Mouse (Mus musculus): ENCODE data around the gene Ap2s1.
"Not testable (repeated sequence)": the region's sequence is repeated elsewhere in the genome, so short reads cannot be mapped to it uniquely, and the experiment has no call there.

Gene Ap2s1

DNA sequence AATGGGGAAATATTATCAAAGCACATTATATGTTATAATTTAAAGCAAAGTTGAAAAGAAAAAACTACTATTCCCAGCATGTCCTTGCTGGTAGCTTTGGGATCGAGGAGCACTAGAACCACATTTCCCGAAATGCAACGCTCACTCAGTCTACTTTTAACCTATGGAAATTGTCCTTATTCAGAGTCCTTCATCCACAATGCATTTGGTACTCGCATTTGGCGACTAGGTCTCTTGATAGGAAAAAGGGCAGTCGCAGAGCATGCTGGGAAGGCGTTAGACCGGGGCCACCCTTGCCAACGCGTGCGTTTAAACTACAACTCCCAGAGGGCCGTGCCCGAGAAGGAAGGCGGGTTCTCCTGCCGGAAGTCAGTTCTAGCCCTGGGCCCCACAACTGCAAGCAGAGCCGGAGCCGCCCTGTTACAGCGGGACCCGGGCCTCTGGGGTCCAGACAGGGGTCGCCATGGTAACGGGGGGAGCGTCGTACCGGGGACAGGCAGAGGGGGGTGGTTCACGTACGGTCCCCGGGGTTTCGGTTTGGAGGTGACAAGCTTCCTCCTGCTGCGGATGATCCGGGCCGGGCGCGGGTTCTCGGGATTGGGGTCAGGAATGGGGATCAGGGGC lies at the start of gene Ap2s1:
Gene Ap2s1 (plus strand): TSS at position 338 of the 624 bp plus-strand sequence.
- DNase-seq (ENCODE audit: low spot score) = peak; percentile 85

GRCm38 (mm10) chr7:16689196-16689595 lies 49.0 kb upstream of the Ap2s1 start:
- no peak for DNase-seq (ENCODE audit: low spot score)

DNA sequence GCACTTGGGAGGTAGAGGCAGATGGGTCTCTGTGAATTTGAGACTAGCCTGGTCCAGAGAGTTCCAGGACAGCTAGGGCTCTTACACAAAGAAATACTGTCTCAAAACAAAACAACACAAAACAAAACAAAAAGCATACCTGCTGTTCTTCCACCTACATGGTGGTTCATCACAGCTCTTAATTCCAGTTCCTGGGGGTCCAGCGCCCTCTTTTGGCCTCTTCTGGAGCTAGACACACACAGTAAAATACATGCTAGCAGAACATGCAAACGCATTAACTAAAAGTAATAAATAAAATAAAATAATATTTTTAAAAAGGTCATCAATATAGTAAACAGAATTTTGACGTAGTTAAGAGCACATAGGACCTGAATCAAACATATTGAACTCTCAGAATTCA lies 43.2 kb upstream of the Ap2s1 start:
- no peak for DNase-seq (ENCODE audit: low spot score)

DNA sequence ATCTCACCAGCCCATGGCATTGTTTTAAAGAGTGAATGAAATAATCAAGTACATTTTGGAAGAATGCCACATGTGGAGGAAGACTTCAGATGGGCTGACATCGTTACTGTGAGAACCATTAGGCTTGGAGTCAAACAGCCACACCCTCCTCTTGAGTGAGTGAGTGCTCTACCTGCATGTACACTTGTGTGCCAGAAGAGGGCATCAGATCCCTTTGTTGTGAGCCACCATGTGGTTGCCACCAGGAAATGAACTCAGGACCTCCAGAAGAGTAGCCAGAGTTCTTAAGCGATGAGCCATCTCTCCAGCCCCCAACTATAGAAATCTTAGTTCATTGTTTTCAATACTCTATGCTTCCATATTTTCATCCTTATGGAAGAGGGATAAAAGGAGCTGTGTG lies 39.2 kb upstream of the Ap2s1 start:
- no peak for DNase-seq (ENCODE audit: low spot score)

- DNase-seq (ENCODE audit: low spot score) = no peak
These were observed 37.6 kb upstream of the Ap2s1 start for GRCm38 (mm10) chr7:16700583-16700982.

- DNase-seq (ENCODE audit: low spot score) = no peak
These were observed 31.8 kb upstream of the Ap2s1 start for GRCm38 (mm10) chr7:16706385-16706784.

DNA sequence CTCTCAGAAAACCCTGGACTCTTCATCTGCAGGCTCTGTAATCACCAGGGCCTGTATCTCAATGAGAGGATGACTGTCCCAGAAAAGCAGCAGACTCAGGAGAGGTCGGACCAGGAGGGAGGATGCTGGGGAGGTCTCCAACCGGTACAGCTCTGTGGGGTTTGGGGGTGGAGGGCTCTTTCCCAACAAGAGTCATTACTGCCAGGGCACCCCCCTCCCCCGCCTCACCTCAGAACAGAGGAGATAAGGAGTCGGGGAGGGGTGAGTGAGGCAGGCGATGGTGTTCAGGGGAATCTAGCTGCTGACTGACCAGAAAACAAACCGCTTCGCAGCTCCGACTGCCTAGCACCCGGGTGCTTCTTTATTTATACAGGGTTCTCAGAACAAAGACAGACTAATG lies 30.0 kb upstream of the Ap2s1 start:
- no peak for DNase-seq (ENCODE audit: low spot score)

- no peak for DNase-seq (ENCODE audit: low spot score)
These were observed 27.6 kb upstream of the Ap2s1 start for GRCm38 (mm10) chr7:16710604-16711003.

DNA sequence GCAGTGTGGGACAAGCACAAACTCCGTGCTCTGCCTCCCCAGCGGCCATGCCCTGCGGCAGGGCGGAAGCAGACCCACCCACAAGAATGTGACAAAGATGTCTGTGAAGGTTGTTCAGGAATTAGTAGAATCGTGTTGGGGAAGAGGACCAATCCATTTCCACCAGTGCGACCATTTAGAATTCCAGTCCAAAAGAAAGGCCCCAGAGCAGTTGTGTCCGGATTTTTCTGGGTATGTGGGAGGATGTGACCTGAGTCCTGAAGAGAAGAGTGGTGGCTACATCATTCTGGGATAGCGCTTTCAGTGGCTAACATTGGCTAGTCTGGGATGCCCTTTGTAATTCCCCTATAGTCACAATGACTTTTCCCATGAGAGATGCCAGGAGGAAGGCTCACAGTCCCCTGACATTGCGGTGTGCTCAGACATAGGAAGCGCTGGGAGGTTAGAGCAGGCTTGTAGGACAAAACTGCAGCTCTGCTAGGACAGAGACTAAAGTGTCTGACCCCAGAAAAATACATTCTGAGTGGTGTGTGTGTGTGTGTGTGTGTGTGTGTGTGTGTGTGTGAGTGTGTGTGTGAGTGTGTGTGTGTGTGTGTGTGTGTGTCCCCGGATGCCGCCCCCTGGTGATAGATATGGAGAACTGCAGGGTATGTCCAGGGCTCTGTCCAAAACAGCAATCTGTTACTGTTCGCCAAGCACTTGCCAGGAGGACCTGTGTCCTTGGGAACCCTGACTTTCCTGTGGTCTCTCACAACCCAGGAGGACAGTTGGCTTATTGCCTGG lies 25.4 kb upstream of the Ap2s1 start:
- no peak for DNase-seq (ENCODE audit: low spot score)

DNA sequence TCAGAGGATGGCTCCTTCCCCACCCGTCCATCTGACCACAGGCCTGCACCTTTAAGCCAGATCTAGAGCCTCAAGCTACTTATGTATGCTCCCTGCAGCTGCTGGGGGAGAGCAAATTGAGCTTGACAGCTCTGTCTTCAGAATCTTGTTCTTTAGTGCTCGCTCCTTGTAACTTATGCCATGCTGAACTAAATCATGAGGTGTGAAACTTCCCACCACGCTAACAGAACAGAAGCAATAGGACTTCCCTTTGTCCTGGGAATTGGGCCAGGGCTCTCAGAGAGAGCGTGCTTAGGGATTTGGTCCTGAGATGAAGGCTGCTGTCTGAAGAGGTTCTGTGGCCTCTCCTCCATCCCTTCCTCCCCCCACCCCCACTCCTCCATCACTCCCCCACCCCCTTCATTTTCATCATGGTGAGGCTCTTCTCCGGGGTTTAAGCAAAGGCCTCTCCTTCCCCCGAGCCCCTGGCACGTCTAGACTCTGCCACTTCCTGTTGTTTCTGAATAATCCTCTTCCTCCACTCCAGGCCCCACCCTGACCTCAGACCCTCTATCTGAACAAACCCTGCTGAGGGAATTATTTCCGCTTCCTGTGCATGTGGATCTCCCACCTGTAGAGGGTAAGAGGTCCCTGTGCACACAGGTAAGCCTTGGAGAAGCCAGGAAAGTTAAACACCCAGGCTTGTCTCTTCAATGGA lies 21.6 kb upstream of the Ap2s1 start:
- DNase-seq (ENCODE audit: low spot score) = not testable (repeated sequence)

- no peak for DNase-seq (ENCODE audit: low spot score)
These were observed 16.6 kb upstream of the Ap2s1 start, which contains the start of gene Ceacam9 for GRCm38 (mm10) chr7:16721629-16722028. Gene Ceacam9 (plus strand): TSS chr7:16721929.

DNA sequence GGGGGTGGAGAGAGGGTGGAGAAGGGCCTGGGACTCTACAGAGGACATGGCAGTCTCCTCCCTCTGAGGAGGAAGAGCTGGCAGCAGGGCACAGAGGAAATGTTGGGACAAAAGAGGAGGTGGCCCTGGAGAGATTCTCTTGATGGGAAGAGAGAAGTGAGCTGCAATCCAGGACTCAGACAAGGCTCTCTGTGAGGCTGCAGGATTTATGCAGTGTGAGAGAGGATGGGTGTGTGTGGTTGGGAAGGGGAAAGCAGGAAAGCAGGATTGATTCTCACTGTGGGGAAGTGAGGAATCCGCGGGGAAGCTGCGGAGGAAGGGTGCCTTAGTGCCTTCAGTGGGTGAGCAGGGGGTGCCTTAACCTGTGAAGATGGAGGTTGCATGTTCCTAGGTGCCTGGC lies 15.7 kb upstream of the Ap2s1 start:
- DNase-seq (ENCODE audit: low spot score) = not testable (repeated sequence)

DNA sequence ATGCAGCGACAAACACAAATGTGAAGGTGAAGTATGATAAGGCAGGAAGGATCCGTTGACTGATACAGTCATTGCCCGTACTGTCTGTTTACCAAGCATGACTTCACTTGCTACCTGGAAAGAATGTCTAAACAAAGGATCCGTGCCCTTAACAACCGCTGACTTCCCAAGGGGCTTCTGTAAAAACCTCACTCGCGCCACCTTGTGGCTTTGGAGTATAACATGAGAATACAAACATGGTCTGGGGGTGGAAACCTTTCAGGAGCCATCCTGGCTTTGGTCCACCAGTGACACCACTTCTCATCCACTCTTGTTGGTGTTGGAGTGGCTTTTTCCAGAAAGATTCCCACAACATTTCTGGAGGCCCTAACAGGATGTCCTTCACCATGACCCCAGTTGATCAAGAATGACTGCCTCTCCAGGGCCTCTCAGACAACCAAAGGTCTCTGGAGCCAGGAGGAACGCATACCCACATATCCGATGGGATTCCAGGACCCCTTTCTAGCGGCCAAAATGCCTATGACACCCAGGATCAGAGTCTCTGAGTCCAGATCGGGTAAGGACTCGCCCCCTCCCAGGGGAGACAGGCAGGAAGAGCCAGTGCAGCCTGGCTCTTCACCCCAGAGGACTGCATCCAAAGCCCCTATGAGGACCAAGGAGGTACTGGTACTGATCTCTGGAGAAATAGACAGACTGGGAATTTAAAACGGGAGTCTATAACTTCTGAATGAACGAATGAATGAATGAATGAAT lies 9.4 kb upstream of the Ap2s1 start:
- peak; percentile 51 for DNase-seq (ENCODE audit: low spot score)

DNA sequence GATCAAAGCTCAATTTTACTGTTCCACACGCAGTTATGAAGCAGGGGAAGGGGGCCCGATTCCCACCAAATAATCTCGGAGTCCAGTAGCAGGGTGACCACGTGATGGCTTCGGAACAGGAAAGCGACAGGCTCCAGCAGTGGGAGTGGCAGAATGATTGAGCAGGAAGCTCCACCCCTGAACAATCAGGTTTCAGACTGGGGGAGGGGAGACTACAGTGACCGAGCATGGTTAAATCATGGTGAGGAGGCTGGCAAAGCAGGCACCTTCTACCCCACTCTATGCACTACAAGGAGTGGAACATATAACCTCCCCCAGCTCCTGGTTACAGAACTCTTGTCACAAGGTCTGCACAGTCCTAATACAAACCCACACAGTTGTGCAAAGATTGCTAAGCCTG lies 8.6 kb upstream of the Ap2s1 start:
- DNase-seq (ENCODE audit: low spot score) = not testable (repeated sequence)

DNA sequence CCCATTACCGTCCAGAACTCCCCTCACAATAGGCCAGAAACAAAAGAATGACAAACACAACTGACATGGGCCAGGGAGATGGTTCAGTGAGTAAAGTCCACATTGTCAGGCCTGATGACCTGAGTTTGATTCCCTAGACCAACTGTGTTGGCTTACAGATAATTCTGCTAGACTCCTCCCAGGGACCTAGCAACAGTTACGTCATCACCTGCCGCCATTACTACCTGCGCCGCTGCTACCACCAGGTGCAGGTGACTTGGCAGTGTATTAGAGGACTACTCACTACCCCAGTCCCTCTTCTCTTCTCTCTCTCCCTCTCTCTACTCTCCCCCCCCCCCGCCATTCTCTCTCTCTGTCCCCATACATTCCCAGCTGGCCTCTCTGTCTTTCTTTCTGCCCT lies 7.4 kb upstream of the Ap2s1 start:
- DNase-seq (ENCODE audit: low spot score) = no peak

- DNase-seq (ENCODE audit: low spot score) = no peak
These were observed 6.3 kb upstream of the Ap2s1 start for GRCm38 (mm10) chr7:16731893-16732422.

DNA sequence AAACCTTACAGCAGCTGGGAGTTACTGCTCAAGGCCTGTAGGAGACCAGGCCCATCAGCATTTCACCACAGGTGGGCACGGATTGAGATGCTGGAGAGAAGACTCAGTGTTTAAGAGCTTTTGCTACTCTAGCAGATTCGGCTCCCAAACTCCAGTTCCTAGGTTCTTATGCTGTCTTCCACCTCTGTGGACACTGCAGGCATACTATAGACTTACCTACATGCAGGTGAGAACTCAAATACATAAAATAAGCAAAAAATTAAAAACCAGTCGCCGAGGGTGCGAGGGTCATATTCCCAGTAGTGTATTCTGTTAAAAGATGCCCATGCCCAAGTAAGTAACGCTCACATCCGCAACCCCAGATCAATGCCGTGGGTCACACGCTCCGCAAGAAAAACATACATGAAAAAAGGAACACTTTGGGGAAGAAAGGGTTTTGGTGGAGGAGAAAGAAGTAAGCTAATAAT lies 571 bp upstream of the Ap2s1 start:
- DNase-seq (ENCODE audit: low spot score) = no peak

DNA sequence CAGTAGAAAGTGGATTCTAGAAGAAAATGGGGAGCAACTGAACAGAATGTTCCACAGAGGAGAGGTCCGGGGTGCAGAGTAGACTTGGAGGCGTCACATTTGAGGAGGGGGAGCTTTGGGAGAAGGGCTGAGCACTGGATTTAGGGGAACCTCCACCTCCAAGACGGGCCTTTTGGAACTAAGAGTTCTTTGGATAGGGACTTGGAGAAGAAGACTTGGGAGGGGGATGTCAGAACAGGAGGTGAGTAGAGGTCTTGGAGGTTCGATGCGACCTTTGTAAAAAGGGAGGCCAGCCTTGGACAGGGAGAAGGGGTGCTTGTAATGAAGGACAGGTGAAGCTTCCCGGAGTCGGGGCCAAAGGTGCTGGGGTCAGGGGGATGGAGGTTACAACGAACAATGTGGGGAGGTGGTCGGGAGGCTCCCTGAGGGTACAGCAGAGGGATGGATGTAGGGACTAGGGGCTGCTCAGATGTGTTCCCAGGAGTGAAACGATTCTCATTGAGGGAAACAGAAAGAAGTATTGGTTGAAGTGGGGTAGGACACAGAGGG lies 920 bp downstream of the Ap2s1 start:
- DNase-seq (ENCODE audit: low spot score) = no peak

GRCm38 (mm10) chr7:16745373-16745772 lies 7.2 kb downstream of the Ap2s1 start:
- DNase-seq (ENCODE audit: low spot score) = no peak

DNA sequence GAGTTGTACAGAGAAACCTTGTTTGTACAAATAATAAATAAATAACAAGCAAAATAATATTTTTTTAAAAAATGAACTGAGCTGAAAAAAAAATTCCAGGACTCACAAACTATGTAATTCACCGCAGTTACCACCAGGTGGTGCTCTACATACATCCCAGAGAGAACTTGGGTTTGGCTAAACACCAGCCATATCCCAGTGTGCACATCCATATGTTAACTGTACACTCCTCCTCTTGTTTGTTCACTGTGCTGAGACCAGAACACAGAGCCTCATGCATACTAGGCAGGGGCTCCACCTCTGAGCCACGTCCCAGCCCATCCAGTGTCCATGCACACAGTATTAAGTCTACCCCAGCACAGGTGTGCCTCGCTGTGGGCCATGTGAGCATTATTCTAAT lies 7.9 kb downstream of the Ap2s1 start:
- DNase-seq (ENCODE audit: low spot score) = no peak

DNA sequence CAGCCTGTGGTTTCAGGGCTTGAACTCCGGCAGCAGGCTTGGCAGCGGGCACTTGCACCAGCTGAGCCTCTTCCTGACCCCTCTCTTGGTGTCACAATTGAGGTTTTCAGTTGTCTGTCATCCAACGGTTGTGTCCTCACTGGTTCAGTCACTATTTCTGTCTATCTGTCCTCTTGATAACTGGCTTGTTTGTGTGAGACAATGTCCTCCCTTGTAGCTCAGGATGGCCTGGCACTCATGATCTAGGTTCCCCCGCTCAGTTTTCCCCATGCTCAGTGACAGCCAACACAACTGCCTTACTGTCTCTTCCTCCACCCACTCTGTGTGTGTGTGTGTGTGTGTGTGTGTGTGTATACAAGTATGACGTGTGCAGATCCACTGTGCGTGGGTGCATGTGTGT lies 9.4 kb downstream of the Ap2s1 start:
- no peak for DNase-seq (ENCODE audit: low spot score)

- no peak for DNase-seq (ENCODE audit: low spot score)
These were observed 13.8 kb downstream of the Ap2s1 start for GRCm38 (mm10) chr7:16752016-16752415.

Measured in ovary, postnatal 10 days (tissue).